Mouse (Mus musculus) CD8-positive naive resting alpha-beta T cell, adult 2 months (primary cell): ENCODE results near the gene Ndufv1.
"Not testable (repeated sequence)": the region's sequence is repeated elsewhere in the genome, so short reads cannot be mapped to it uniquely, and the experiment has no call there.

Experiments used
- DNase-seq, 2 experiments: peaks; one replicate each; pipeline ENCODE4 v3.0.0; 2022; ENCODE audit warnings: low read depth in 2 of 2, low spot score in 2 of 2

Gene Ndufv1

GRCm38 (mm10) chr19:3980917-3981316, 31.7 kb downstream of the Ndufv1 start:
- no peak for DNase-seq

- DNase-seq, result peak; percentile 70 to 81
Measured at GRCm38 (mm10) chr19:3980309-3980708, 32.3 kb downstream of the Ndufv1 start.

GRCm38 (mm10) chr19:3975866-3976265, 36.7 kb downstream of the Ndufv1 start:
- DNase-seq, result no peak

- not testable (repeated sequence) for DNase-seq
Measured at GRCm38 (mm10) chr19:3974608-3975007, 38.0 kb downstream of the Ndufv1 start.

GRCm38 (mm10) chr19:3972229-3972628, 40.4 kb downstream of the Ndufv1 start, which contains the start of gene Aldh3b2:
TSS of gene Aldh3b2 (plus strand) at chr19:3972328.
- no peak for DNase-seq

GRCm38 (mm10) chr19:3967258-3967657, 45.3 kb downstream of the Ndufv1 start:
- DNase-seq, result no peak

GRCm38 (mm10) chr19:3966330-3967075, 46.1 kb downstream of the Ndufv1 start:
- no peak for DNase-seq

- no peak for DNase-seq
Measured at GRCm38 (mm10) chr19:3964030-3964429, 48.6 kb downstream of the Ndufv1 start.

GRCm38 (mm10) chr19:3962469-3962868, 50.1 kb downstream of the Ndufv1 start:
- DNase-seq, result no peak

GRCm38 (mm10) chr19:3961805-3962204, 50.8 kb downstream of the Ndufv1 start:
- DNase-seq, result not testable (repeated sequence)

GRCm38 (mm10) chr19:3960211-3960610, 52.4 kb downstream of the Ndufv1 start:
- DNase-seq, result no peak

GRCm38 (mm10) chr19:3959030-3959429, 53.6 kb downstream of the Ndufv1 start:
- no peak for DNase-seq

- DNase-seq, result no peak
Measured at GRCm38 (mm10) chr19:3958470-3958869, 54.1 kb downstream of the Ndufv1 start, which contains the start of gene Aldh3b3. TSS of gene Aldh3b3 (plus strand) at chr19:3958645.
